Mouse (Mus musculus): ENCODE results near the gene Omp. TPM values are rescaled to one million over a fixed set of nuclear protein-coding genes. Genes with fewer than 3 reads are reported as not detected.

The Omp gene
- polyA plus RNA-seq, 1 experiment from 2014 or later: 0.38 TPM

DNA sequence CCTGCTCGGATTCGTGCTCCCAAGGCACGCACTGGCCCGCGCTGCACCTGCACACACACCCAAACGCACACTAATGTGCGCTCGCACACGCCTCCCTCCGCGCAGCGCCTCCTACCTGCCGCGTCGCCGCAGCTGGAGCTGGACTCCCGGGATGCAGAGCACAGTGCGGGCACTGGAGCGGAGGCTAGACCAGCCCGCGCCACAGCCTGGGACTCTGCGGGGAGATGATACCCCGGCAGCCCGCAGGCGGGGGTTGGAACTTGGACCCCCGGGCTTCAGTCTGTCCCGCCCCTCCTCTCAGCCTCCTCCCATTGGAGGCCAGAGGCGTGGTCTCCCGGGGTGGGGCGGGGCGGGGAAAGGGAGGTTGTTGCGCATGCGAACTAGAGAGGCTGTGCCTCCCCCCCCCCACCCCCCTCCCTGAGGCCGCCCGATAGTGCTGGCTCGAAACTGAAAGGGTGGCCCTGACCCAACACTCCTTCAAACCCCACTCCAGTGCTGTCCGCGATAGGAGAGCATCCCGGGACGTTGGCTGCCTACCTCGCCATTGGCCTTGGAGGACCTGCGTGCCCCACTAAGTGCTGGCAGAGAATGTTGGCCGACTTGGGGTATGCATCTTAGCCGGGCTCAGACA is 32.7 kb upstream of the Omp start, which contains the start of gene Capn5:
Gene Capn5, minus strand, starts transcription at position 346 of the 631 bp plus-strand sequence.
- Histone ChIP-seq H3K36me3 (ENCODE audit: insufficient read depth, low read length) (no peaks in the 10 kb centered on the region), H3K27me3 (ENCODE audit: insufficient read depth, low read length) (no peaks in the 10 kb centered on the region), H3K4me2 (ENCODE audit: low read length) (peak within 1 kb of the TSS; percentile 91), H3K4me3 (replicated peaks; ENCODE audit: low read depth, low read length) (peak within 1 kb of the TSS; percentile 85), H3K27ac (peak within 1 kb of the TSS; percentile 85), H3K4me1 (replicated peaks; ENCODE audit: insufficient read depth, low read length) (peaks cover 12% of the 10 kb centered on the region; the same call in 1 of the 2 replicates), H3K9ac (ENCODE audit: low read depth, low read length) (peak within 1 kb of the TSS; percentile 72), H3K9me3 (replicated peaks; ENCODE audit: low read length) (no peaks in the 10 kb centered on the region)
- 2% methylated on average over 39 of the region's 44 CpGs for WGBS
- peak; percentile 68 for TF ChIP-seq CTCF (IDR thresholded peaks at IDR 0.05; ENCODE audit: low read depth)
- DNase-seq (ENCODE audit: low spot score): peak; percentile 83
- ATAC-seq (replicated peaks; ENCODE audit: low FRiP score, low read depth): peak; percentile 78

DNA sequence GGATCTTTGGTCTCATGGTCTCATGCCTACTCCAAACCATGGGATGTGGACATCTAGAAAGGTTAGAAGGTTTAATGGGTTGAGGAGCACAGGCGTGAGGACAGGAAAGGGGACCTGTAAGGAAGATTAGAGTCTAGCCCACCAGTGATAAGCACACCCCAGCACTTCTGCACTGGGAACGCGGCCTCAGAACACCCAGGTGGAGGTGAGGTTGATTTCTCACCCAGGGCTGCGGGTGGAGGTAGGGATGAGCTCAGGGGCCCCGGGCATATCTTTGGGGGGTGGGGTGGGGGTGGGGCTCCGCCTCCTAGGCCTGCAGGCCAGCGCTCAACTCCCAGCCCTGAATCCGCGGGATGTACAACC is 32.2 kb upstream of the Omp start:
- 6% methylated on average over 9 of the region's 9 CpGs for WGBS
- Histone ChIP-seq H3K4me2 (ENCODE audit: low read length) (peak overlapping the region; percentile 91), H3K36me3 (ENCODE audit: insufficient read depth, low read length) (no peaks in the 10 kb centered on the region), H3K27ac (peak overlapping the region; percentile 85; the same call in 1 of the 2 replicates), H3K4me3 (replicated peaks; ENCODE audit: low read depth, low read length) (peak overlapping the region; percentile 85), H3K27me3 (ENCODE audit: insufficient read depth, low read length) (no peaks in the 10 kb centered on the region), H3K9ac (ENCODE audit: low read depth, low read length) (peak overlapping the region; percentile 72), H3K9me3 (replicated peaks; ENCODE audit: low read length) (no peaks in the 10 kb centered on the region), H3K4me1 (replicated peaks; ENCODE audit: insufficient read depth, low read length) (peaks cover 12% of the 10 kb centered on the region; the same call in 1 of the 2 replicates)
- no peak for TF ChIP-seq CTCF (IDR thresholded peaks at IDR 0.05; ENCODE audit: low read depth)
- ATAC-seq (replicated peaks; ENCODE audit: low FRiP score, low read depth) (no peak), DNase-seq (ENCODE audit: low spot score) (no peak)

DNA sequence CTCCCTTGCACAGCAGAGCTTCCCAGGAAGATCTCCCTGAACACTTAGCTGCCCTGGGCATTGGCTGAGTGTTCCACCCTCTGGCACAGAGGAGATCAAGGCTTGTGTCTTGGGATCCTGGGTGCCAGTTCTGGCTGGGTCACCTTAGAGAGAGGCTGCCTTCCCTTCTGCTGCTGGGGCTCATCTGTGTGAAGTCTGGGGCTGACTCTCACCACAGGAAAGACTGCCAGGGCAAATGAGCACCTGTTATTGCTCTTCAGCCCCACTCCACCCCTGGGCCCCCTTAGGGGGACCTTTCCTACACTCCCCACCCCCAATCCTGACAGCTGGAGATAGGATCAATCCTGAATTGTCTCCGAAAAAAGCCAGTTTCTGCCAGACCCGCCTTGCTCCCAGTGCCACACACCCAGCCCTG is 31.8 kb upstream of the Omp start:
- peak overlapping the region; percentile 72; the same call in 1 of the 2 replicates for H3K9ac ChIP-seq (ENCODE audit: low read depth, low read length)
- no peak for TF ChIP-seq CTCF (IDR thresholded peaks at IDR 0.05; ENCODE audit: low read depth)
- H3K27me3 ChIP-seq (ENCODE audit: insufficient read depth, low read length): no peaks in the 10 kb centered on the region
- no peak for DNase-seq (ENCODE audit: low spot score)
- H3K27ac ChIP-seq: 0 out of 2 replicates have a peak overlapping the region, but pooled peaks have one; percentile 11
- peaks cover 15% of the 10 kb centered on the region; the same call in 1 of the 2 replicates for H3K4me1 ChIP-seq (replicated peaks; ENCODE audit: insufficient read depth, low read length)
- no peak for ATAC-seq (replicated peaks; ENCODE audit: low FRiP score, low read depth)
- no peaks in the 10 kb centered on the region for H3K9me3 ChIP-seq (replicated peaks; ENCODE audit: low read length)
- 35% methylated on average over 2 of the region's 2 CpGs for WGBS
- no peaks in the 10 kb centered on the region for H3K36me3 ChIP-seq (ENCODE audit: insufficient read depth, low read length)
- H3K4me3 ChIP-seq (replicated peaks; ENCODE audit: low read depth, low read length): peak overlapping the region; percentile 85
- peak overlapping the region; percentile 91 for H3K4me2 ChIP-seq (ENCODE audit: low read length)

DNA sequence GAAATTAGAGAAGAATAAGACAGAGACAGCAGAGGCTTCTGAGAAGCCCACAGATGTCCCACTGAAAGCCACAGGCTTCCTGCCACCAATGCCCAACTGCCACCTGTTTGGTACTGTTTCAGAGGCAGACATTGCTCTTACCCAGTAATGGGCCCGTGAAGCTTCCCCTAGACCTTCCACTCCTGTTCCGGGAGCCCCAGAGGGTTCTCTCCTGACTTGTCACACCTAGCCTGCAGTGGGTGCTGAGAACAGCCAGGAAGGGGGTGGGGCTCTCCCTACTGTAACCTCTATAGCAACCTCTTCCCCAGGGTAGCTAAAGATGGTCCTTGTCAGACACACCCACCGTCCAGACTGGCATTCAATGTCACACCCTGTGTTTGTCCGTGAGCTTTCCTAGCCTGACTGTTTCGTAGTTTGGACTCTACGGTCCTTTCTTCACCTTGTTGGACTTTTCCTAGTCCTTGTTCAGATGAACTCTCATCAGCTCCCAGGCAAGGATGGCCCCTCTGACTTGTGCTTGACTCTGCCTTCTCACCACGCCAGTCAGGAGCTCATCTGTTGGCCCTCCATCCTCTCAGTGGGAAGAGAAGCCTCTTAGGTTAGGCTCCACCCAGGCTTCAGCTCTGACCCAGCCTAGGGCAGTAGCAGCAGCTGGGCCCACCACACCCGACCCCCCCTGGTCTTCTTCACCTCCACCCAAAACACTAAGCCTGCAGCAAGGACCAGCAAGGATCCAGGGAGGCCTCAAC is 31.2 kb upstream of the Omp start:
- Histone ChIP-seq H3K9ac (ENCODE audit: low read depth, low read length) (no peak overlapping the region), H3K4me3 (replicated peaks; ENCODE audit: low read depth, low read length) (0 out of 2 replicates have a peak overlapping the region, but pooled peaks have one; percentile 85), H3K4me2 (ENCODE audit: low read length) (peak overlapping the region; percentile 91), H3K36me3 (ENCODE audit: insufficient read depth, low read length) (no peaks in the 10 kb centered on the region), H3K9me3 (replicated peaks; ENCODE audit: low read length) (no peaks in the 10 kb centered on the region), H3K4me1 (replicated peaks; ENCODE audit: insufficient read depth, low read length) (peaks cover 21% of the 10 kb centered on the region), H3K27me3 (ENCODE audit: insufficient read depth, low read length) (no peaks in the 10 kb centered on the region), H3K27ac (0 out of 2 replicates have a peak overlapping the region, but pooled peaks have one; percentile 11)
- 65% methylated on average over 8 of the region's 8 CpGs for WGBS
- ATAC-seq (replicated peaks; ENCODE audit: low FRiP score, low read depth): no peak
- no peak for TF ChIP-seq CTCF (IDR thresholded peaks at IDR 0.05; ENCODE audit: low read depth)
- DNase-seq (ENCODE audit: low spot score): no peak

DNA sequence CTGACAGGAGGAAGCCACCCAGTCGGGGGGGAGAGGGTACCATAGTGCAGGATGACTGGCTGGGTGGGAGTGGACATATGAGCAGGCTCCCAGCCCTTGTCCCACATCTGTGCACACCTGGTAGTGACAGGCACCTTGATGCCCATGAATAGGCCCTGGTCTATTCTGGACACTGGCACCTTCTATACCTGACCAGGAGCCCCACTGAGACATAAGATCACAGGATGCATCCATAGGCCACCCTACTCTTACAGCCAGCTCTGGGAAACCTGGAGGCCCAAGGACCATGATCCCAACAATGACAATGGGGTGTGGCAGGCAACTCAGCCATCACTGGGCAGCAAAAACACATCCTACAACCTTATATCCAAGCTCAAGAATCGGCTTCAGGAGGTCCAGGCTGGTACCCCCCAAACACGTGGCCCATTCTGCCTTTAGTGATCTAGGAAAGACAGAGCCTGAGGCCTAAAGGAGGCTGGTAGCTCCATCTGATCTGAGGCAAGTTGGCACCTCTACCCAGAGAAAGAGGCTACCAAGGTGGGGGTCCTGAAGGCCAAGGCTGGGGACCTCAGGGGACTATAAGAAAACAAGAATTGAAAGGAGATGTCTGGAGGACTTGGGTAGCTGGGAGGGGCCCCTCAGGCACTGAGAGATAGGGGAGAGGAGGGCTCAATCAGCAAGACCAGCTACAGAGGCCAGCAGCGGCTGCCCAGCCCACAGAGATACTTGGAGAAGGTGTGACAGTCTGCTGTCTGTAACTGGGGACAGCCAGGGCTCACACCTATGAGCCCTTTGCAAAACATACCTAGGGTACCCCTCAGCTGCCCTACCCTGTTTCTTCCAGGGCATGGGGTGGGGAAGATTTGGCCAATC is 29.8 kb upstream of the Omp start:
- Histone ChIP-seq H3K4me3 (replicated peaks; ENCODE audit: low read depth, low read length) (no peak overlapping the region), H3K9me3 (replicated peaks; ENCODE audit: low read length) (no peaks in the 10 kb centered on the region), H3K27ac (no peak overlapping the region), H3K36me3 (ENCODE audit: insufficient read depth, low read length) (no peaks in the 10 kb centered on the region), H3K9ac (ENCODE audit: low read depth, low read length) (no peak overlapping the region), H3K4me1 (replicated peaks; ENCODE audit: insufficient read depth, low read length) (peaks cover 25% of the 10 kb centered on the region), H3K27me3 (ENCODE audit: insufficient read depth, low read length) (no peaks in the 10 kb centered on the region), H3K4me2 (ENCODE audit: low read length) (no peak overlapping the region)
- no peak for DNase-seq (ENCODE audit: low spot score)
- WGBS: 79% methylated on average over 4 of the region's 4 CpGs
- no peak for TF ChIP-seq CTCF (IDR thresholded peaks at IDR 0.05; ENCODE audit: low read depth)
- ATAC-seq (replicated peaks; ENCODE audit: low FRiP score, low read depth): no peak

DNA sequence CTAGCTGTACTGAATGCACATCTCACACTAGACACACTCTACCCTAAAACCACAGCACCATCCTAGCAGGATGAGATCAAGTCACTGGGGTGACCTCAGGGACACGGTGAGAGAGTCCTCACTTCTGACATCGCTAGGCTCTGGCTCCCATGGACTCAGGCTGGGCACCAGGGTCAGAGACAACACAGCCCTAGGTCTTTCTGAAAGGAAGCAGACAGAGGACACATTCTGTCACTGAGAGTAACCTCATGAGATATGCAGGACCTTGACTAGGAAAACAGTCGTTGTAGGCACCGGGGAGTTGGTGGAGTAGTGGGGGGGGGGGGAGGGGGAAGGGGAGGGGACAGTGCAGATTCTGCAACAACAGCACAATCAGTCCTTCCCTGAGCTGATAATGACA is 28.1 kb upstream of the Omp start:
- no peak overlapping the region for H3K9ac ChIP-seq (ENCODE audit: low read depth, low read length)
- H3K27ac ChIP-seq: 0 out of 2 replicates have a peak overlapping the region, but pooled peaks have one; percentile 58
- H3K27me3 ChIP-seq (ENCODE audit: insufficient read depth, low read length): no peaks in the 10 kb centered on the region
- H3K36me3 ChIP-seq (ENCODE audit: insufficient read depth, low read length): no peaks in the 10 kb centered on the region
- H3K4me3 ChIP-seq (replicated peaks; ENCODE audit: low read depth, low read length): no peak overlapping the region
- no peaks in the 10 kb centered on the region for H3K9me3 ChIP-seq (replicated peaks; ENCODE audit: low read length)
- no peak for ATAC-seq (replicated peaks; ENCODE audit: low FRiP score, low read depth)
- DNase-seq (ENCODE audit: low spot score): no peak
- peaks cover 21% of the 10 kb centered on the region for H3K4me1 ChIP-seq (replicated peaks; ENCODE audit: insufficient read depth, low read length)
- H3K4me2 ChIP-seq (ENCODE audit: low read length): no peak overlapping the region
- no peak for TF ChIP-seq CTCF (IDR thresholded peaks at IDR 0.05; ENCODE audit: low read depth)
- 53% methylated on average over 4 of the region's 4 CpGs for WGBS

Measured in kidney, postnatal 0 days (tissue).